Mouse (Mus musculus): ENCODE measurements around the gene Celf2. TPM values are rescaled to one million over a fixed set of nuclear protein-coding genes. Genes with fewer than 3 reads are reported as not detected.

Gene Celf2
- total RNA-seq, 2 experiments from 2014 or later: 448 to 459 TPM

GRCm38 (mm10) chr2:7171087-7171696 is 338.2 kb downstream of the Celf2 start:
- peak overlapping the region; percentile 57; the same call in 1 of the 2 replicates for H3K27ac ChIP-seq

DNA sequence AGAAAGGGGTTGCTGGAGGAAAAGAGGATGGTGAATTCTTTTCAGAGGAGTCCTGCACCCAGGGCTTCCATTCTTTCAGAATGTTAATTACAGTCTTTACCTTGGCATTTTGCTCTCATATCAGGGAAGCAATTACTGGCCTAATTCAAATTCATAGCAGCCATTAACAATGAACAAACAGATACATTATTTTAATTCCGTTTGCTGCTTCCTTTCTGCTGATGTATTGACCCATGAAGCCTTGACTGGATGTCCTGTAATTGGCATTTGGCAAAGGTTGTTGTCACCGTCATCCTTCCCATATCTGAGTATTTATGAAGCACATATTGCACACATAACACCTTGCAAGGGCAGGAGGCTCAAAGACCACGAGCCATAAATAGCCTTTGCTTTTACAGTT is 343.6 kb downstream of the Celf2 start:
- intact Hi-C loops (cut with DNase I): no loop called here
- Histone ChIP-seq H3K4me3 (no peak overlapping the region), H3K27ac (peak overlapping the region; percentile 16; the same call in 1 of the 2 replicates)
- DNase-seq (ENCODE audit: extremely low spot score in 1 of 2, low spot score in 2 of 2): no peak
- no peak for TF ChIP-seq CTCF (IDR thresholded peaks at IDR 0.05)

More at GRCm38 (mm10) chr2:7171087-7171696, 338.2 kb downstream of the Celf2 start:
- no peak overlapping the region for H3K4me3 ChIP-seq
- DNase-seq (ENCODE audit: extremely low spot score in 1 of 2, low spot score in 2 of 2): no peak
- no peak for TF ChIP-seq CTCF (IDR thresholded peaks at IDR 0.05)
- intact Hi-C loops (cut with DNase I): no loop called here

GRCm38 (mm10) chr2:7160108-7160507 is 349.3 kb downstream of the Celf2 start:
- intact Hi-C loops (cut with DNase I): no loop called here
- Histone ChIP-seq H3K4me3 (no peak overlapping the region), H3K27ac (peak overlapping the region; percentile 28; the same call in 1 of the 2 replicates)
- peak in 1 of 2 experiments; percentile 15 for DNase-seq (ENCODE audit: extremely low spot score in 1 of 2, low spot score in 2 of 2)
- no peak for TF ChIP-seq CTCF (IDR thresholded peaks at IDR 0.05)

GRCm38 (mm10) chr2:7147303-7147702 is 362.1 kb downstream of the Celf2 start:
- no peak for DNase-seq (ENCODE audit: extremely low spot score in 1 of 2, low spot score in 2 of 2)
- intact Hi-C loops (cut with DNase I): no loop called here
- no peak for TF ChIP-seq CTCF (IDR thresholded peaks at IDR 0.05)
- H3K27ac ChIP-seq: peak overlapping the region; percentile 86
- no peak overlapping the region for H3K4me3 ChIP-seq

DNA sequence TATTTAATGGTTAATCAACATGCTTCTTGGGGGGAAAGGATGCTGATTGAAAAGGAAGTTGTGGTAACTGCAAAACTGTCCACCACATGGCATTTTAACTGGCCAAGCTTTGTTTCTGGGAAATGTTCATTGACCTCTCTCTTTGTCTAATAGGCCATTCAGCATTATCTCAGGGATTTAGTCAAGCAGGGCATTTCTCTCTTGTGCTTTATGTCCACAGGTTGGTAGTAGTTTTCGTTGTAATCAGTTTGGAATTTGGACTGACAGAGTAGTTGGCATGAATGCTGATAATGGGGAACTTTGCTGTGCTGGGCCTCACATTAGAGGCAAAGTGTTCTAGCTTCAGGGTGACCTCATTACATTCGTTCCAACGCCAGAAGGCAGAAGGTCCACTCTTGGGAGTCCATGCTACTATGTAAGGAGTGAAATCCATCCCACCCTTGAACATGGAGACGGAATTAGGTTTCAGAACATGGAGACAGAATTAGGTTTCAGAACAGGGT is 363.8 kb downstream of the Celf2 start:
- Histone ChIP-seq H3K4me3 (no peak overlapping the region), H3K27ac (peak overlapping the region; percentile 86)
- intact Hi-C loops (cut with DNase I): no loop called here
- TF ChIP-seq CTCF (IDR thresholded peaks at IDR 0.05): no peak
- DNase-seq (ENCODE audit: extremely low spot score in 1 of 2, low spot score in 2 of 2): no peak

- no peak for TF ChIP-seq CTCF (IDR thresholded peaks at IDR 0.05)
- H3K27ac ChIP-seq: peak overlapping the region; percentile 87
- H3K4me3 ChIP-seq: no peak overlapping the region
- no peak for DNase-seq (ENCODE audit: extremely low spot score in 1 of 2, low spot score in 2 of 2)
- intact Hi-C loops (cut with DNase I): no loop called here
Measured at GRCm38 (mm10) chr2:7144871-7145270, 364.5 kb downstream of the Celf2 start.

GRCm38 (mm10) chr2:7123366-7123765 is 386.0 kb downstream of the Celf2 start:
- no peak overlapping the region for H3K4me3 ChIP-seq
- DNase-seq (ENCODE audit: extremely low spot score in 1 of 2, low spot score in 2 of 2): no peak
- peak overlapping the region; percentile 67 for H3K27ac ChIP-seq
- intact Hi-C loops (cut with DNase I): no loop called here
- no peak for TF ChIP-seq CTCF (IDR thresholded peaks at IDR 0.05)

GRCm38 (mm10) chr2:7115801-7116200 is 393.6 kb downstream of the Celf2 start:
- TF ChIP-seq CTCF (IDR thresholded peaks at IDR 0.05): no peak
- Histone ChIP-seq H3K27ac (peak overlapping the region; percentile 82), H3K4me3 (no peak overlapping the region)
- no peak for DNase-seq (ENCODE audit: extremely low spot score in 1 of 2, low spot score in 2 of 2)
- intact Hi-C loops (cut with DNase I): no loop called here

GRCm38 (mm10) chr2:7115161-7115560 is 394.2 kb downstream of the Celf2 start:
- Histone ChIP-seq H3K4me3 (no peak overlapping the region), H3K27ac (peak overlapping the region; percentile 82)
- intact Hi-C loops (cut with DNase I): no loop called here
- no peak for DNase-seq (ENCODE audit: extremely low spot score in 1 of 2, low spot score in 2 of 2)
- TF ChIP-seq CTCF (IDR thresholded peaks at IDR 0.05): no peak

DNA sequence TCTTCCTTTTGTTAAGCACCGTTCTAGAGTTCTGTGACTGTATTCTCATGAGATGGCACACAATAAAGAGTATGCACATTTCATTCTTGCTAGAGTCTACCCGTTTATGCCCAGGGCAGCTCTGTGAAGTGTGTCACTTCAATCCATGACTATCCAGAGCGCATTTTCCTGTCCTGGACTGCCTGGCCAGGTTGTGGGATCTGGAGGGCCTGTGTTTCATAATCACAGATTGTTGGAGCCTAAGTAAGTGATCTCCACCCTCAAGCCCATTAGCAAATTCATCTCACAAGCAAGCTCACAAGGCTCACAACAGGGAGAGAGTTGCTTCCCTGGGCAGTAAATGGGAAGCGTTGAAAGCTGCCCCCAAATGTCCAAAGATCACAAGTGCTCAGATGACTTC is 395.6 kb downstream of the Celf2 start:
- Histone ChIP-seq H3K27ac (peak overlapping the region; percentile 82), H3K4me3 (no peak overlapping the region)
- intact Hi-C loops (cut with DNase I): no loop called here
- no peak for TF ChIP-seq CTCF (IDR thresholded peaks at IDR 0.05)
- no peak for DNase-seq (ENCODE audit: extremely low spot score in 1 of 2, low spot score in 2 of 2)

DNA sequence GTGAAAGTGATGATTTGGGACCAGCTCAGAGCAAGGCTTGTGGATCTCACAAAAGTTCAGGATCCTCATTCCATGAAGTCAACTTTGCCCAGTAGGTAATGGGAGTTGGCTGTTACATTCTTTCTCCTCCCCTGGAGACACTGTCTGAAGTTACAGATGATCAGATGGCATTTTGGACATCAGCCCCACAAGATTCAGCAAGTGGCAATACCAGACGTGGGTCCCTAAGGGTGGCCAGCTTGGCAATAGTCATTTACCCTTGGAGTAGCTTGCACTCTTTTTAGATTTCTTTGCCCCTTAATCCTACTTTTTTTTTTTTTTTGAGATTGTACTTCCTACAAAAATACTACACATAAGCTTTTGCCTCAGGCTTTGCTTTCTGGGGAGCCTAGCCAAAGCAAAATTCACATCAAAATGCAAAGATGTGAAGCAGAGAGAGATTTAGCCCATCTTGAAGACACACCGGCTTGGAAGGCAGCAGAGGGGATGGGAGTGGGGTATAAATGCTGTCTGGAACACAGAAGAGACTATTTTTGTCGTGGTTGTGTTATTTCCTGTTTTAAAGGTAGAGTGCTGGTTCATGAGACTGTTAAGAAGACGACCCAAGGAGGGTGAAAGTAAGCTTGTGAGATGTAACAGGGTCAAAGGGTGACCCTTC is 397.1 kb downstream of the Celf2 start:
- Histone ChIP-seq H3K4me3 (no peak overlapping the region), H3K27ac (peak overlapping the region; percentile 82)
- no peak for TF ChIP-seq CTCF (IDR thresholded peaks at IDR 0.05)
- intact Hi-C loops (cut with DNase I): no loop called here
- DNase-seq (ENCODE audit: extremely low spot score in 1 of 2, low spot score in 2 of 2): no peak

DNA sequence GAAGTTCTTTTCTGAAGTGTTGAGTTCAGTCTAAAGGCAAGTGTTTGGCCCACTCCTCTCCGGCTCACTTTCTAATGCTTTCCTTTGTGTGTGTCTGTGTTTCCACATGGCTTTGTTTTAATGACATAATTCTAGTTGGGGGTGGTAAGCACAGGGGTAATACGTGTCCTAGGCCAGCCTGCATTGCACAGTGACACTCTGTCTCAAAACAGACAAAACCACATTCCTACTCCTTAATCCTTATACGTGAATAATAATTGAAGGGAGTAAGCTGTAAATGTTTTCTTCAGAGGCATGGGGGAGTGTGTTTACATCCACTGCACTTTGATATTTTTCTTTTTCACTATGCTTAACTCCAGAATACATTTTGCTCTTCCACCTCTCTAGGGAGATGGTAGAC is 415.9 kb downstream of the Celf2 start:
- TF ChIP-seq CTCF (IDR thresholded peaks at IDR 0.05): no peak
- peak overlapping the region; percentile 45; the same call in 1 of the 2 replicates for H3K27ac ChIP-seq
- intact Hi-C loops (cut with DNase I): no loop called here
- H3K4me3 ChIP-seq: no peak overlapping the region
- no peak for DNase-seq (ENCODE audit: extremely low spot score in 1 of 2, low spot score in 2 of 2)

Measured in left cerebral cortex, adult 2 months (tissue).